Mouse (Mus musculus) G1E (cell line): ENCODE measurements around the gene Cyfip2.

Experiments used
- CTCF ChIP-seq: IDR thresholded peaks from 2 replicates; pipeline ENCODE4 v1.5.1; 2012; ENCODE audit warnings: low read depth, low read length, inconsistent platforms, mixed read lengths
- GATA2 ChIP-seq: IDR thresholded peaks from 2 replicates; pipeline ENCODE4 v1.6.1; 2012; ENCODE audit warnings: low read depth, low read length, inconsistent platforms, borderline replicate concordance
- TAL1 ChIP-seq: conservative IDR thresholded peaks from 2 replicates; pipeline ENCODE4 v1.6.1; 2012; ENCODE audit warnings: low read depth, low read length, inconsistent platforms, mixed read lengths

DNA sequence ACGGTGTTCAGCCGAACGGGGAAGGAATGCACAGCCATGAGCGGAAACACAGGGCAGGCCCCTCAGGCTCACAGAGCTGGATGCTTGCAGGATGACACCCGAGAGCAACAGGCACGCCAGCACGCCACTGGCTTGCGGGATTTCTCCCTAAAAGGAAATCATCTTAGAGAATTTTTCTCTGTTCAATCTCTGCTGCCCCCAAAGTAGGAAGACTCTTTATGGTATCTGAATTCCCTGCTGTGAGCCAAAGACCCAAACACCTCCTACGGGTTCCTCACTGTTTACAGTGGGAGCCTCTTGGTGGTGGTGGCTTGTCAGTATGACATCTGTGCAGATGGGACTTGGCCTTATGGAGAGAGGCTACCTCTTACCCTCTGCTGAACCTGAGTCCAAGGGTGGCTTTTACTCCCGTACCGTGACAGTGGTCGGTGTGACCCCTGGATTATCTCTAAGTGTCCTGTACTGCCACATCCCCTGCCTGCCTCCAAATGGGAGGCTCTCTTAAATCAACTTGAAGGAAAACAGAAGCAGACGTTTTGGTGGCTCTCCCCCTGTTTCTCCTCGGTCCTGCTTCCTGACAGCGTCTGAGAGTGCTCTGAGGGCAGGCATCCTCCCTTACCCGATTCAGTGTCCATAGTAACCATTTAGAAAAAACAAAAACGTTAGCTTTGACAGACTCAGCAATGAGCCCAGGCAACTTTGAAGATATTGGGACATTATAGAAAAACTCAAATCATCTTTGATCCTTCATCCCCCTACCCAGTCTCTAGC, 106.8 kb downstream of the Cyfip2 start:
- TF ChIP-seq CTCF (no peak), GATA2 (no peak), TAL1 (no peak)
